Mouse (Mus musculus) heart, postnatal 10 days (tissue): ENCODE results near the gene Rps18. TPM values are rescaled to one million over a fixed set of nuclear protein-coding genes. Genes with fewer than 3 reads are reported as not detected.
"Not testable (repeated sequence)": the region's sequence is repeated elsewhere in the genome, so short reads cannot be mapped to it uniquely, and the experiment has no call there.

Experiments used
- DNase-seq, 2 experiments: peaks; one replicate each; pipeline ENCODE4 v3.0.0; 2021
- intact Hi-C: fragments of 180-260 bp; cut with DNase I; formaldehyde crosslinking; loops from one replicate; pipeline ENCODE4 v1.15.1; 2025
- total RNA-seq, 2 experiments: library from RNA; stranded (reverse); gene quantifications; 2 replicates each; pipeline ENCODE4 v1.2.3; 2021

The Rps18 gene
- total RNA-seq, 2 experiments from 2014 or later: 566 to 572 TPM

DNA sequence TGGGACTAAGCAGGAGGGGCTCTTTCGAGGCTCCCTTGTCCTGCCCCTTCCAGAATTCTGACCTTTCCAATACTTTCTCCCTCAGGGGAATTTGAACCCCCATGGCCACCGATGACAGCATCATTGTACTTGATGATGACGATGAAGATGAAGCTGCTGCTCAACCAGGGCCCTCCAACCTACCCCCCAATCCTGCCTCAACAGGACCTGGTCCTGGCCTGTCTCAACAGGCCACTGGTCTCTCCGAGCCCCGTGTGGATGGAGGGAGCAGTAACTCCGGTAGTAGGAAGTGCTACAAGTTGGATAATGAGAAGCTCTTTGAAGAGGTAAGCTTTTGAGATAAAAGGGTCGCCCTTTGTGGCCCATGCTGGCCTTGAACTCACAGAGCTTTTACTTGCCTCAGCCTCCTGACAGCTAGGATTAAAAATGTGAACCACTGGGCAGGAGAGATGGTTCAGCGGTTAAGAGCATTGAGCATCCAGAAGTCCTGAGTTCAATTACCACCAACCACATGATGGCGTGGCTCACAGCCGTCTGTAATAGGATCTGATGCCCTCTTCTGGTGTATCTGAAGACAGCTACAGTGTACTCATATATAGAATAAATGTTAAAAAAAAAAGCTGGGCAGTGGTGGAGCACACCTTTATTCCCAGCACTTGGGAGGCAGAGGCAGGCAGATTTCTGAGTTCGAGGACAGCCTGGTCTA is 45.3 kb downstream of the Rps18 start:
- DNase-seq: no peak
- intact Hi-C loops: no loop called here

DNA sequence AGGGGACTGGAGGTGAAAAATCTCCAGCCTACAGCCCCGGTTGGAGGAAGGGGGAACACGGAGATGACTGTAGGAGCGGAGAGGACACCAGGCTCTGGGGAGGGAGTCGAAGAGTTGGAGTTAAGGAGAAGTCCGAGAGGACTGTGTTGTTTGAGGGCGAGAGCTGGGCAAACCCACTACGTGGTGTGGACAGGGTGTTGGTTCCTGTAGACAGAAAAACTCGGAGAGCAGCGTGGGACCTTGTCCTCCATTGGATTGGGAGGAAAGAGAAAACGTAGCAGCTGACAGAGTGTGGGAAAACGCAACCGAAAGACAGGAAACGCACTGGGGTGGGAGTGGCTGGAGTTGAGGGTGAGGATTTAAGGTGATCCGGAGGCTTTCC is 45.9 kb downstream of the Rps18 start:
- peak; percentile 65 to 66 for DNase-seq
- intact Hi-C loops: no loop called here

GRCm38 (mm10) chr17:33909077-33909868 is 46.5 kb downstream of the Rps18 start, which contains the start of gene Daxx:
Gene Daxx (plus strand): TSS chr17:33909414.
- peak; percentile 99 for DNase-seq
- intact Hi-C loops: no loop called here

DNA sequence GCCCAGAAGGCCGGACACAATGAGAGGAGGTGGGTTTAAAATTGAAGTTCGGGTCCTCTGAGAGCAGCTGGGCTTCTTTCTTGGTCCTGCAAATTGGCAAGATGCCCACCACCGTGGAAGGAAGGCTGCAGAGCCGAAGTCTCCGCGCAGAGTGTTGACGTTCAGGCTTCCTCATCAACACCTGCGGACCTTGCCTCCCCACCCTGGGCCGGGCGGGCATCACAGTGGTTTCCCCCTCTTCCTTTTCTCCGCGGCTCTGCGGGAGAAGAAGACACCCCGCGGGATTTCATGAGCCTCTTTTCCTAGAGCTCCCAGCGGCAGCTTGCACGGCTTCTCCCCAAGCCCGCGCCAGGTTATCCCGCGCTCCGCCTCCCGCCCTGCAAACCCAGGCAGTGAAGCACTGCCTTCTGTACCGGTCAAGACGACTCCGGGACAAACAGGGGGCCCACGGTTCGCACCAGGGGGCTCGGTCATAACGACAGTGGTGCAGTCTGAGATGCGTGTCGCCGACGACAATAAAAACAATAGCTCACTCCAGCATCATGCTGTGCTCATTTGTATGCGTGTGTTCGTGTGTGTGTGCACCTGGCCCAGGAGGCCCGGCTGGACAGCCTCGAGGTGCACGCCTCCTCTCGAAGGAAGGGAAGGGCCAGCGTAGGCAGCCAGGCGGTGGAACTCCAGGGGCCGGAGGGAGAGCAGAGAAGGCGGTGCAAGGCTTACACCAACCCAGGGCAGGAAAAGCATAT is 47.3 kb downstream of the Rps18 start:
- intact Hi-C loops: no loop called here
- peak; percentile 50 to 56 for DNase-seq

GRCm38 (mm10) chr17:33904835-33905234 is 51.0 kb downstream of the Rps18 start, which contains the start of gene Platr17:
Gene Platr17 (plus strand): TSS chr17:33905135.
- DNase-seq: not testable (repeated sequence)

GRCm38 (mm10) chr17:33903911-33904651 is 51.7 kb downstream of the Rps18 start:
- intact Hi-C loops, DNase-seq: not testable (repeated sequence)

More at GRCm38 (mm10) chr17:33904835-33905234, 51.0 kb downstream of the Rps18 start, which contains the start of gene Platr17:
- intact Hi-C loops: not testable (repeated sequence)

DNA sequence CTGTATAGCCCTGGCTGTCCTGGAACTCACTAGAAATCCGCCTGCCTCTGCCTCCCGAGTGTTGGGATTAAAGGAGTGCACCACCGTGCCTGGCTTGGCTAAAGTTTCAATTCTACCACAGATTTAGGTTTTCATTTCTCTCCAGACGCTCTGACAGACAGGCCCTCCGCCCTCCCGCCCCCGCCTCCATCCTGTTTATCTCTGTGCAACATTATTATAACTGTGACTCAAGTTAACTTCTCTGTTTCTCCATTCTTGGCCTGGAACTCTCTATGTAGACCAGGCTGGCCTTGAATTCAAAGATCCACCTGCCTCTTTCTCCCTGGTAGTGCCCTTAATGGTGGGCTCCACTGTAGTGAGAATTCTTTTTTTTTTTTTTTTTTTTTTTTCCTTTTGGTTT is 53.3 kb downstream of the Rps18 start:
- DNase-seq: no peak
- intact Hi-C loops: no loop called here

DNA sequence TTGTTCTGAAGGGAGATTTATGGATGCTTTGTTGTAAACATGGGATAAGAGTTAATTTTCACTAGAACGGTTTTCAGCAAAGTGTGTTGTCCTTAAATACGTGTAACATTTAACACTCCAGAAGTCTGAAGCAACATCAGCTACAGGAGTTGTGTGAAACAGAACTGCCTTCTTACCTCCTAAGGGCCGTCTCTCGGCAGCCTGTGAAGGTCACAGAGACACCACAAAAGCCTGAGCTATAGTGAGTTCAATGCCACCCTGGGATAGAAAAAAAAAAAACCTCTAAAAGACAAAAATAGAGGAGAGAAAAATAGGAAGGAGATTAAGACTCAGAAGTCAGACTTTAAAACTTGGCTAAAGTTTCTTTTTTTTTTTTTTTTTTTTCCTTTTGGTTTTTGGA is 53.7 kb downstream of the Rps18 start:
- no peak for DNase-seq
- intact Hi-C loops: no loop called here

Other genes with a start within 250 kb of the Rps18 start
- 100 to 1,000 TPM; 120 to 121 TPM for gene March2, start 237.3 kb downstream of the Rps18 start, total RNA-seq
- 100 to 1,000 TPM; 343 to 349 TPM for gene Rab11b, start 195.5 kb downstream of the Rps18 start, total RNA-seq
- 100 to 1,000 TPM in 1 of 2 experiments, 10 to 100 TPM in 1; 34.9 to 119 TPM for gene Angptl4, start 174.2 kb downstream of the Rps18 start, total RNA-seq
- gene Kank3, start 145.5 kb downstream of the Rps18 start, total RNA-seq: 10 to 100 TPM; 78.7 to 84.2 TPM
- gene Rps28, start 131.4 kb downstream of the Rps18 start, total RNA-seq: 1,000 to 10,000 TPM; 1,002 to 1,034 TPM
- 100 to 1,000 TPM; 499 to 513 TPM for gene Ndufa7, start 131.4 kb downstream of the Rps18 start, total RNA-seq
- 10 to 100 TPM; 19.7 to 22.9 TPM for gene Cd320, start 112.9 kb downstream of the Rps18 start, total RNA-seq
- gene Gm7029, start 82.2 kb downstream of the Rps18 start, total RNA-seq: not detected
- 10 to 100 TPM; 12.6 to 13.8 TPM for gene Kifc1, start 65.3 kb downstream of the Rps18 start, total RNA-seq
- gene Platr17, start 50.9 kb downstream of the Rps18 start, total RNA-seq: not detected
- 10 to 100 TPM; 16.9 to 18.3 TPM for gene Daxx, start 46.6 kb downstream of the Rps18 start, total RNA-seq
- gene Tapbp, start 40.1 kb downstream of the Rps18 start, total RNA-seq: 10 to 100 TPM; 85.4 to 98.6 TPM
- gene Zbtb22, start 40.1 kb downstream of the Rps18 start, total RNA-seq: 10 to 100 TPM; 29.4 to 33.0 TPM
- 10 to 100 TPM; 54.8 to 57.9 TPM for gene Rgl2, start 26.5 kb downstream of the Rps18 start, total RNA-seq
- 10 to 100 TPM; 70.8 to 78.9 TPM for gene Pfdn6, start 15.7 kb downstream of the Rps18 start, total RNA-seq
- 10 to 100 TPM; 12.4 to 12.6 TPM for gene Wdr46, start 15.3 kb downstream of the Rps18 start, total RNA-seq
- 1 to 10 TPM; 2.7 to 3.7 TPM for gene B3galt4, start 4.5 kb downstream of the Rps18 start, total RNA-seq
- 10 to 100 TPM; 36.3 to 36.8 TPM for gene Vps52, start 189 bp downstream of the Rps18 start, total RNA-seq
- 10 to 100 TPM; 54.8 to 56.2 TPM for gene H2-K1, start 44.3 kb upstream of the Rps18 start, total RNA-seq
- 10 to 100 TPM; 16.5 to 17.6 TPM for gene Ring1, start 68.7 kb upstream of the Rps18 start, total RNA-seq
- gene H2-Ke6, start 72.1 kb upstream of the Rps18 start, total RNA-seq: 10 to 100 TPM; 80.8 to 88.1 TPM
- 10 to 100 TPM; 81.7 to 84.4 TPM for gene Slc39a7, start 75.7 kb upstream of the Rps18 start, total RNA-seq
- gene Rxrb, start 75.8 kb upstream of the Rps18 start, total RNA-seq: 10 to 100 TPM; 45.4 to 46.7 TPM
- 1 to 10 TPM; 1.5 to 1.8 TPM for gene Col11a2, start 83.4 kb upstream of the Rps18 start, total RNA-seq
- gene H2-Oa, start 136.3 kb upstream of the Rps18 start, total RNA-seq: under 1 TPM in 1 of 2 experiments, not detected in 1; 0.31 TPM
- 1 to 10 TPM; 4.1 to 4.5 TPM for gene H2-DMa, start 163.5 kb upstream of the Rps18 start, total RNA-seq
- 100 to 1,000 TPM; 113 to 119 TPM for gene Brd2, start 166.6 kb upstream of the Rps18 start, total RNA-seq
- gene H2-DMb2, start 187.3 kb upstream of the Rps18 start, total RNA-seq: 1 to 10 TPM in 1 of 2 experiments, under 1 TPM in 1; 0.98 to 1.1 TPM
- gene H2-DMb1, start 197.1 kb upstream of the Rps18 start, total RNA-seq: under 1 TPM; 0.72 to 0.89 TPM
- gene Tap1, start 231.6 kb upstream of the Rps18 start, total RNA-seq: 1 to 10 TPM; 6.7 to 7.0 TPM
- gene Psmb9, start 231.8 kb upstream of the Rps18 start, total RNA-seq: 1 to 10 TPM; 3.2 to 4.6 TPM
- 10 to 100 TPM; 10.3 to 10.7 TPM for gene Psmb8, start 241.7 kb upstream of the Rps18 start, total RNA-seq
- gene Tap2, start 247.5 kb upstream of the Rps18 start, total RNA-seq: 10 to 100 TPM; 17.6 to 20.3 TPM